Mouse (Mus musculus) myocyte (in vitro differentiated cells): ENCODE data around the gene Zbtb20. TPM values are rescaled to one million over a fixed set of nuclear protein-coding genes. Genes with fewer than 3 reads are reported as not detected.

Experiments used
- H3K27me3 ChIP-seq: one replicate; pipeline ENCODE4 v1.6.1; 2011; ENCODE audit not compliant: control insufficient read depth, insufficient read depth, insufficient read length
- H3K36me3 ChIP-seq: one replicate; pipeline ENCODE4 v1.6.1; 2011; ENCODE audit not compliant: control insufficient read depth, insufficient read depth
- H3K4me2 ChIP-seq: one replicate; pipeline ENCODE4 v1.6.1; 2011; ENCODE audit warnings: low read depth, control low read depth
- H3K4me3 ChIP-seq: one replicate; pipeline ENCODE4 v1.5.1; 2011; ENCODE audit warnings: mild to moderate bottlenecking, control low read depth, moderate library complexity
- H3K79me2 ChIP-seq: one replicate; pipeline ENCODE4 v1.6.1; 2011; ENCODE audit not compliant: control insufficient read depth, insufficient read depth
- H3ac ChIP-seq: one replicate; pipeline ENCODE4 v1.6.1; 2011; ENCODE audit not compliant: control insufficient read depth, insufficient read length
- CEBPB ChIP-seq: IDR thresholded peaks from 2 replicates; pipeline ENCODE4 v1.6.1; 2011; ENCODE audit warnings: mild to moderate bottlenecking, moderate library complexity; ENCODE audit not compliant: poor library complexity, insufficient read depth, severe bottlenecking
- E2F4 ChIP-seq: IDR thresholded peaks from one replicate; pipeline ENCODE4 v1.6.1; 2011; ENCODE audit warnings: mild to moderate bottlenecking, control low read depth, moderate library complexity; ENCODE audit not compliant: insufficient read depth
- MAX ChIP-seq: IDR thresholded peaks from one replicate; pipeline ENCODE4 v1.6.1; 2011; ENCODE audit warnings: low read depth, mild to moderate bottlenecking, control low read depth
- MYOD1 ChIP-seq, 3 experiments: IDR thresholded peaks; one replicate each; pipeline ENCODE4 v1.6.1; 2011; ENCODE audit warnings: control low read depth in 2 of 3, low read depth in 2 of 3, mild to moderate bottlenecking in 2 of 3, moderate library complexity in 1 of 3; ENCODE audit not compliant: insufficient read length in 2 of 3, control insufficient read depth in 1 of 3
- MYOG ChIP-seq, 3 experiments: IDR thresholded peaks; one replicate each; pipeline ENCODE4 v1.6.1; 2011; ENCODE audit warnings: control low read depth in 2 of 3, low read depth in 2 of 3, mild to moderate bottlenecking in 2 of 3; ENCODE audit not compliant: insufficient read length in 2 of 3, control insufficient read depth in 1 of 3, insufficient read depth in 1 of 3
- POLR2A ChIP-seq: IDR thresholded peaks from one replicate; pipeline ENCODE4 v1.6.1; 2011; ENCODE audit warnings: low read depth, mild to moderate bottlenecking, control low read depth, moderate library complexity; ENCODE audit not compliant: insufficient read length
- POLR2AphosphoS2 ChIP-seq: IDR thresholded peaks from one replicate; pipeline ENCODE4 v1.6.1; 2011; ENCODE audit warnings: low read depth, control low read depth; ENCODE audit not compliant: insufficient read length
- REST ChIP-seq: IDR thresholded peaks from one replicate; pipeline ENCODE4 v1.6.1; 2011; ENCODE audit warnings: mild to moderate bottlenecking, control low read depth, moderate library complexity; ENCODE audit not compliant: insufficient read depth, insufficient read length
- SRF ChIP-seq: IDR thresholded peaks from one replicate; pipeline ENCODE4 v1.6.1; 2011; ENCODE audit warnings: low read depth; ENCODE audit not compliant: control insufficient read depth, insufficient read length
- TCF12 ChIP-seq: IDR thresholded peaks from one replicate; pipeline ENCODE4 v1.6.1; 2011; ENCODE audit warnings: mild to moderate bottlenecking, control low read depth; ENCODE audit not compliant: poor library complexity, insufficient read depth, severe bottlenecking
- TCF3 ChIP-seq: IDR thresholded peaks from one replicate; pipeline ENCODE4 v1.6.1; 2011; ENCODE audit warnings: low read depth, control low read depth; ENCODE audit not compliant: insufficient read length
- USF1 ChIP-seq: IDR thresholded peaks from one replicate; pipeline ENCODE4 v1.6.1; 2011; ENCODE audit warnings: low read depth, mild to moderate bottlenecking, control low read depth, moderate library complexity
- polyA plus RNA-seq: library from polyadenylated mRNA; unstranded; fragments of >200 nt; fragmentation: generic; extraction: Trizol; gene quantifications from one replicate; pipeline ENCODE4 v1.2.1, GENCODE M21; 2012; ENCODE audit warnings: missing spikeins

The Zbtb20 gene
- polyA plus RNA-seq, 1 experiment, result 5.0 TPM

GRCm38 (mm10) chr16:43434941-43435340 is 559.3 kb downstream of the Zbtb20 start:
- Histone ChIP-seq H3K27me3 (no peaks in the 10 kb centered on the region), H3K79me2 (no peaks in the 10 kb centered on the region), H3K36me3 (no peaks in the 10 kb centered on the region), H3K4me3 (no peak overlapping the region), H3K4me2 (no peak overlapping the region), H3ac (no peak overlapping the region)
- no peak for TF ChIP-seq POLR2A
- TF ChIP-seq POLR2AphosphoS2, result no peak
- TF ChIP-seq E2F4, result no peak
- TF ChIP-seq TCF3, result no peak

- Histone ChIP-seq H3ac (no peak overlapping the region), H3K4me3 (no peak overlapping the region), H3K27me3 (no peaks in the 10 kb centered on the region), H3K79me2 (no peaks in the 10 kb centered on the region), H3K36me3 (no peaks in the 10 kb centered on the region), H3K4me2 (no peak overlapping the region)
- no peak for TF ChIP-seq SRF
- TF ChIP-seq TCF3, result no peak
- no peak for TF ChIP-seq TCF12
- TF ChIP-seq POLR2A, result no peak
- no peak for TF ChIP-seq MAX
- no peak for TF ChIP-seq MYOD1 (IDR thresholded peaks at IDR 0.05; ENCODE audit: control insufficient read depth in 1 of 3, insufficient read length in 2 of 3, low read depth in 2 of 3)
Measured at GRCm38 (mm10) chr16:43438878-43439371, 563.2 kb downstream of the Zbtb20 start.

GRCm38 (mm10) chr16:43441392-43441791 is 565.7 kb downstream of the Zbtb20 start:
- Histone ChIP-seq H3K79me2 (peaks cover 4% of the 10 kb centered on the region), H3K27me3 (no peaks in the 10 kb centered on the region), H3K4me3 (no peak overlapping the region), H3ac (no peak overlapping the region), H3K4me2 (no peak overlapping the region), H3K36me3 (no peaks in the 10 kb centered on the region)
- TF ChIP-seq TCF3 (no peak), MYOD1 (IDR thresholded peaks at IDR 0.05; ENCODE audit: control insufficient read depth in 1 of 3, insufficient read length in 2 of 3, low read depth in 2 of 3) (no peak), REST (no peak), POLR2A (no peak), MYOG (IDR thresholded peaks at IDR 0.05; ENCODE audit: control insufficient read depth in 1 of 3, insufficient read depth in 1 of 3, insufficient read length in 2 of 3, low read depth in 2 of 3) (no peak), MAX (no peak), SRF (no peak), TCF12 (no peak), POLR2AphosphoS2 (no peak), CEBPB (no peak), USF1 (no peak), E2F4 (no peak)

GRCm38 (mm10) chr16:43443034-43443433 is 567.4 kb downstream of the Zbtb20 start:
- no peak overlapping the region for H3K4me3 ChIP-seq
- TF ChIP-seq SRF (no peak), TCF3 (no peak), USF1 (no peak)

GRCm38 (mm10) chr16:43448141-43448981 is 572.7 kb downstream of the Zbtb20 start:
- no peak for TF ChIP-seq E2F4
- no peak for TF ChIP-seq POLR2AphosphoS2
- no peak for TF ChIP-seq MYOD1 (IDR thresholded peaks at IDR 0.05; ENCODE audit: control insufficient read depth in 1 of 3, insufficient read length in 2 of 3, low read depth in 2 of 3)
- TF ChIP-seq TCF12, result no peak
- no peak for TF ChIP-seq REST
- no peak for TF ChIP-seq MAX
- no peak for TF ChIP-seq USF1
- TF ChIP-seq TCF3, result no peak
- TF ChIP-seq MYOG (IDR thresholded peaks at IDR 0.05; ENCODE audit: control insufficient read depth in 1 of 3, insufficient read depth in 1 of 3, insufficient read length in 2 of 3, low read depth in 2 of 3), result no peak
- TF ChIP-seq POLR2A, result no peak
- TF ChIP-seq CEBPB, result no peak
- TF ChIP-seq SRF, result no peak
- H3K27me3 ChIP-seq, result no peaks in the 10 kb centered on the region

More at GRCm38 (mm10) chr16:43443034-43443433, 567.4 kb downstream of the Zbtb20 start:
- Histone ChIP-seq H3K4me2 (no peak overlapping the region), H3K36me3 (no peaks in the 10 kb centered on the region), H3K27me3 (no peaks in the 10 kb centered on the region), H3ac (no peak overlapping the region), H3K79me2 (peaks cover 4% of the 10 kb centered on the region)

More at GRCm38 (mm10) chr16:43448141-43448981, 572.7 kb downstream of the Zbtb20 start:
- H3ac ChIP-seq, result no peak overlapping the region
- no peaks in the 10 kb centered on the region for H3K36me3 ChIP-seq
- H3K79me2 ChIP-seq, result peaks cover 13% of the 10 kb centered on the region
- no peak overlapping the region for H3K4me2 ChIP-seq
- no peak overlapping the region for H3K4me3 ChIP-seq
